Mouse (Mus musculus): Measurements from ENCODE around the gene Grap. TPM values are rescaled to one million over a fixed set of nuclear protein-coding genes. Genes with fewer than 3 reads are reported as not detected.

The Grap gene
- polyA plus RNA-seq, 1 experiment from 2014 or later, result 14.5 TPM

GRCm38 (mm10) chr11:61676216-61676854 lies 23.3 kb downstream of the Grap start:
- Histone ChIP-seq H3K4me1 (peaks cover 31% of the 10 kb centered on the region), H3K27ac (no peak overlapping the region), H3K9ac (no peak overlapping the region), H3K4me2 (no peak overlapping the region), H3K4me3 (no peak overlapping the region), H3K9me3 (no peaks in the 10 kb centered on the region), H3K27me3 (no peaks in the 10 kb centered on the region), H3K36me3 (no peaks in the 10 kb centered on the region)
- WGBS, result 35% methylated on average over 7 of the region's 7 CpGs
- ATAC-seq (ENCODE audit: insufficient number of reproducible peaks, low FRiP score, low TSS enrichment, low read depth), result no peak

- H3K36me3 ChIP-seq, result no peaks in the 10 kb centered on the region
- H3K4me2 ChIP-seq, result no peak overlapping the region
- H3K9ac ChIP-seq, result no peak overlapping the region
- WGBS, result 89% methylated on average over 4 of the region's 4 CpGs
- no peak overlapping the region for H3K27ac ChIP-seq
- H3K27me3 ChIP-seq, result peaks cover under 1% of the 10 kb centered on the region; the same call in 1 of the 2 replicates
- no peak for ATAC-seq (ENCODE audit: insufficient number of reproducible peaks, low FRiP score, low TSS enrichment, low read depth)
- peaks cover 31% of the 10 kb centered on the region for H3K4me1 ChIP-seq
- H3K9me3 ChIP-seq, result no peaks in the 10 kb centered on the region
- no peak overlapping the region for H3K4me3 ChIP-seq
Measured at GRCm38 (mm10) chr11:61677709-61678108, 24.6 kb downstream of the Grap start.

GRCm38 (mm10) chr11:61679091-61679866 lies 26.2 kb downstream of the Grap start:
- H3K4me1 ChIP-seq, result peaks cover 33% of the 10 kb centered on the region
- no peak overlapping the region for H3K4me2 ChIP-seq
- no peak overlapping the region for H3K9ac ChIP-seq
- peaks cover 16% of the 10 kb centered on the region for H3K27me3 ChIP-seq
- H3K9me3 ChIP-seq, result no peaks in the 10 kb centered on the region
- ATAC-seq (ENCODE audit: insufficient number of reproducible peaks, low FRiP score, low TSS enrichment, low read depth), result no peak
- no peaks in the 10 kb centered on the region for H3K36me3 ChIP-seq
- WGBS, result 62% methylated on average over 4 of the region's 4 CpGs
- H3K27ac ChIP-seq, result no peak overlapping the region
- no peak overlapping the region for H3K4me3 ChIP-seq

DNA sequence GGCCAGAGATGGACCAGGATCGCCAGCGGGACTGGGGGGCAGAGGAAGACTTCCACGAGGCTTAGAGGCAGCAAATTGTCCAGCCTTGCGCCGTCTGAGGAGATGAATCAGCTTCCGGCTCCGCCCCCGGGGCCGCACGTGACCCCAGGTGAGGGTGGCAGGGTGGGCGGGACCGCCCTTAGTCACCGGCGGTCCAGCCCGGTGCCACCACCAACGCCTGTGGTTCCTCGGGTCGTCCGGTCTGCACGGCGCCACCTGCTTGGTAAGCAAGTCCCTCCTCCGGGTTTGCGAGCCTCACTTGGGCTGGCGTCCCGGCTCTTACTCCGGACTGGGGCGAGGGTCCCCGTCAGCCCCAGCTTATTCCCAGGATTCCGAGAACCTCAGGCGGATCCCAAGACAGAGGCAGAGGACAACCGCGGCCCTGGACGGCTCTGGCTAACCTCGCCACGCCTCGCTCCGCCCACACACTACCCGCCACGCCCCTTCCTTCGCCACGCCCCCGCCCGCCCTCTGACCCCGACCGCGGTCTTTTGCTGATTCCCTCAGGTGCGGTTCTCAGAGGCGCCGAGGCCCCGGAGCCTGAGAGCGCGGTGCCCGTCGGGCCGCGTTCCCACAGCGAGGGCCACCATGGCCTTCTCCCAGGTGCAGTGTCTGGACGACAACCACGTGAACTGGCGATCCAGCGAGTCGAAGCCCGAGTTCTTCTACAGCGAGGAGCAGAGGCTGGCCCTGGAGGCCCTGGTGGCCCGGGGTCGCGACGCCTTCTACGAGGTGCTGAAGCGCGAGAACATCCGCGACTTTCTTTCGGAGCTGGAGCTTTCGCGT lies 31.1 kb downstream of the Grap start, which contains the start of gene Fam83g:
Fam83g (plus strand) TSS at position 185 of the 825 bp plus-strand sequence.
- 2% methylated on average over 76 of the region's 76 CpGs for WGBS
- peak within 1 kb of the TSS; percentile 77 for H3K4me2 ChIP-seq
- peaks cover 25% of the 10 kb centered on the region for H3K4me1 ChIP-seq
- no peak within 1 kb of the TSS for H3K27ac ChIP-seq
- peak; percentile 35; the same call in 1 of the 2 replicates for ATAC-seq (ENCODE audit: insufficient number of reproducible peaks, low FRiP score, low TSS enrichment, low read depth)
- no peaks in the 10 kb centered on the region for H3K9me3 ChIP-seq
- peak within 1 kb of the TSS; percentile 18; the same call in 1 of the 2 replicates for H3K9ac ChIP-seq
- peaks cover 31% of the 10 kb centered on the region for H3K27me3 ChIP-seq
- H3K36me3 ChIP-seq, result no peaks in the 10 kb centered on the region
- peak within 1 kb of the TSS; percentile 45 for H3K4me3 ChIP-seq

DNA sequence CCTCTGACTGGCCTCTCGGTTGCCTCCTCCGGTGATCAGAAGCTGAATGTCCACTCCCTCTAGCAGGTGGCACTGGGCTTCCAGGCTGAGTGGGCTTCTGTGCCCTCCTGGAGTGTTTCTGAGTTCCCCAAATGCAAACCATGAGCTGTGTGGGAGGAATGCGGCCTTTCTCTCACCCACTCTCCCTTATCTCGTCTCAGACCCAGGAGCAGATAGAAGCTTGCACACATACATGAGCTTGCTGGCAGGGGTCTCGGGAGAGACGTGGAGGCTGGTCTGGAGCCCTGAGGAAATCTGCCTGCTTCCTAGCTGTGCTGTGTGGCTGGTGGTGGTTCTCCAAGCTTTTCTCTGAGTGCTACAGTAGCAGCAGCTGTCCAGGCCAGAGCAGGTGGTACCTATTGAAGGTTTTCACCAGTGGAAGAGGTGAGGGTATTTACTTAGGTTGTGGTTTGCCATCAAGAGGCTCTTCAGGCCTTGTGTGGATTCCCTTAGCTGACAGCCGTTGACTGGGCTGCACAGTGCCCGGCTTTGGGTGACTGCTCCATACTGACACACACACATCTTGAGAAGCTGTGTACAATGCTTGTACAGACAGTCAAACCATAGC lies 32.2 kb downstream of the Grap start:
- H3K4me1 ChIP-seq, result peaks cover 25% of the 10 kb centered on the region
- no peak overlapping the region for H3K9ac ChIP-seq
- no peak overlapping the region for H3K27ac ChIP-seq
- H3K36me3 ChIP-seq, result no peaks in the 10 kb centered on the region
- ATAC-seq (ENCODE audit: insufficient number of reproducible peaks, low FRiP score, low TSS enrichment, low read depth), result no peak
- 77% methylated on average over 8 of the region's 8 CpGs for WGBS
- H3K27me3 ChIP-seq, result peaks cover 31% of the 10 kb centered on the region
- no peaks in the 10 kb centered on the region for H3K9me3 ChIP-seq
- H3K4me3 ChIP-seq, result peak overlapping the region; percentile 45
- peak overlapping the region; percentile 77 for H3K4me2 ChIP-seq

GRCm38 (mm10) chr11:61686141-61686540 lies 33.1 kb downstream of the Grap start:
- no peak overlapping the region for H3K27ac ChIP-seq
- H3K27me3 ChIP-seq, result peaks cover 31% of the 10 kb centered on the region
- H3K9me3 ChIP-seq, result no peaks in the 10 kb centered on the region
- WGBS, result 41% methylated on average over 2 of the region's 2 CpGs
- no peak overlapping the region for H3K4me2 ChIP-seq
- peaks cover 25% of the 10 kb centered on the region for H3K4me1 ChIP-seq
- no peaks in the 10 kb centered on the region for H3K36me3 ChIP-seq
- H3K9ac ChIP-seq, result no peak overlapping the region
- ATAC-seq (ENCODE audit: insufficient number of reproducible peaks, low FRiP score, low TSS enrichment, low read depth), result no peak
- no peak overlapping the region for H3K4me3 ChIP-seq

- Histone ChIP-seq H3K36me3 (no peaks in the 10 kb centered on the region), H3K27me3 (peaks cover 31% of the 10 kb centered on the region), H3K9me3 (no peaks in the 10 kb centered on the region), H3K4me3 (no peak overlapping the region), H3K4me1 (peaks cover 25% of the 10 kb centered on the region), H3K4me2 (no peak overlapping the region), H3K9ac (no peak overlapping the region), H3K27ac (no peak overlapping the region)
- WGBS, result 48% methylated on average over 10 of the region's 10 CpGs
- ATAC-seq (ENCODE audit: insufficient number of reproducible peaks, low FRiP score, low TSS enrichment, low read depth), result no peak
Measured at GRCm38 (mm10) chr11:61686906-61687453, 33.9 kb downstream of the Grap start.

GRCm38 (mm10) chr11:61687595-61687994 lies 34.5 kb downstream of the Grap start:
- Histone ChIP-seq H3K4me1 (peaks cover 25% of the 10 kb centered on the region), H3K9me3 (no peaks in the 10 kb centered on the region), H3K4me2 (no peak overlapping the region), H3K27me3 (peaks cover 31% of the 10 kb centered on the region), H3K9ac (no peak overlapping the region), H3K27ac (no peak overlapping the region), H3K4me3 (no peak overlapping the region), H3K36me3 (no peaks in the 10 kb centered on the region)
- 46% methylated on average over 2 of the region's 2 CpGs for WGBS
- no peak; the same call in 1 of the 2 replicates for ATAC-seq (ENCODE audit: insufficient number of reproducible peaks, low FRiP score, low TSS enrichment, low read depth)

DNA sequence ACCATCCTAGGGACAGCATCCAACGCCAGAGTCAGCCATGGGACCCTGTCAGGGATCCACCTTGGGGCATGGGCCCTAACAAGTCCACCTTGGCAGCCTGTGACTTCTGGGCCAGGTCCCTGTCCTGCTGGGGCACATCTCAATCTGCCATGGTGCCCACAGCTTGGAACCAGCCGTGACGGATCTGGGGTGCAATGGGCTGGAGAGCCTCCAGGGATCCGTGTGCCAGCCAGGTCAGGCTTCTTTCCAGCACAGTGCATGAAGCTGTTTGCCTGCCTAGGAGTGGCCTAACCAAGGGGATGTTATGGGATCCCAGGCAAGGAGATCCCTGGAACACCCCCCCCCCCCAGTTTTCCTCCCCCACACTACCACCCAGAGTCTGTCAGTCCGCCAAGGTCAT lies 39.9 kb downstream of the Grap start:
- Histone ChIP-seq H3K27ac (no peak overlapping the region), H3K4me2 (no peak overlapping the region), H3K36me3 (no peaks in the 10 kb centered on the region), H3K9ac (no peak overlapping the region), H3K27me3 (no peaks in the 10 kb centered on the region), H3K4me3 (no peak overlapping the region), H3K9me3 (no peaks in the 10 kb centered on the region), H3K4me1 (peaks cover 2% of the 10 kb centered on the region; the same call in 1 of the 2 replicates)
- 87% methylated on average over 5 of the region's 5 CpGs for WGBS
- no peak for ATAC-seq (ENCODE audit: insufficient number of reproducible peaks, low FRiP score, low TSS enrichment, low read depth)

DNA sequence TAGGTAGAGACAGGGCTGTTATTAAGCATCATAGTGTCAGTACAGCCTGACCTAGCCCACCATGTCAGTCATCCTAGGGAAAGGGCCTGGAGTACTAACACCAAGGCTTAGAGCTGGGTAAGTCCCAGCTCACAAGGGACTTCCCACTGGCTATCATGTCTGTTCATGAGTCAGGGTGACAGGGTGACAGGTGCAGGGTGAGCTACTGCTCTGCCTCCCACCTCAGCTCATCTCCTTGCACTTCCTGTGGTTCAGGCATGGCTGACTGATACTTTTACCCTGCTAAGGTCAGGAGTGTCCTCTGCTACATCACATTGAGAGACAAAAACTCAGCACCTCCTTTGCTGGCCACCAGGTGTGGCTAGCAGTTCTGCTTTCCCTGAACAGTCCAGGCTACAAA lies 45.8 kb downstream of the Grap start:
- Histone ChIP-seq H3K4me1 (no peaks in the 10 kb centered on the region), H3K4me3 (no peak overlapping the region)

GRCm38 (mm10) chr11:61699460-61699859 lies 46.4 kb downstream of the Grap start:
- Histone ChIP-seq H3K9ac (no peak overlapping the region), H3K27ac (no peak overlapping the region), H3K4me1 (no peaks in the 10 kb centered on the region), H3K27me3 (no peaks in the 10 kb centered on the region), H3K9me3 (no peaks in the 10 kb centered on the region), H3K4me2 (no peak overlapping the region), H3K4me3 (no peak overlapping the region), H3K36me3 (no peaks in the 10 kb centered on the region)
- no peak for ATAC-seq (ENCODE audit: insufficient number of reproducible peaks, low FRiP score, low TSS enrichment, low read depth)
- 72% methylated on average over 5 of the region's 5 CpGs for WGBS

More for the DNA sequence above, 45.8 kb downstream of the Grap start:
- no peak for ATAC-seq (ENCODE audit: insufficient number of reproducible peaks, low FRiP score, low TSS enrichment, low read depth)
- no peak overlapping the region for H3K4me2 ChIP-seq
- no peaks in the 10 kb centered on the region for H3K9me3 ChIP-seq
- H3K36me3 ChIP-seq, result no peaks in the 10 kb centered on the region
- H3K27me3 ChIP-seq, result no peaks in the 10 kb centered on the region
- no peak overlapping the region for H3K27ac ChIP-seq
- H3K9ac ChIP-seq, result no peak overlapping the region

Measured in limb, embryonic 15.5 days (tissue).